Mouse (Mus musculus): ENCODE data around the gene Mrpl42. TPM values are rescaled to one million over a fixed set of nuclear protein-coding genes. Genes with fewer than 3 reads are reported as not detected.

The Mrpl42 gene
- polyA plus RNA-seq, 1 experiment: 14.5 TPM

GRCm38 (mm10) chr10:95445104-95446056 is 56.4 kb downstream of the Mrpl42 start:
- TF ChIP-seq GATA1 (IDR thresholded peaks at IDR 0.05; ENCODE audit: low read length): no peak

GRCm38 (mm10) chr10:95442334-95442733 is 59.4 kb downstream of the Mrpl42 start:
- TF ChIP-seq GATA1 (IDR thresholded peaks at IDR 0.05; ENCODE audit: low read length): no peak

GRCm38 (mm10) chr10:95440566-95440965 is 61.2 kb downstream of the Mrpl42 start:
- TF ChIP-seq GATA1 (IDR thresholded peaks at IDR 0.05; ENCODE audit: low read length): no peak

GRCm38 (mm10) chr10:95439718-95440339 is 61.9 kb downstream of the Mrpl42 start:
- no peak for TF ChIP-seq GATA1 (IDR thresholded peaks at IDR 0.05; ENCODE audit: low read length)

- TF ChIP-seq GATA1 (IDR thresholded peaks at IDR 0.05; ENCODE audit: low read length): no peak
These were observed 62.8 kb downstream of the Mrpl42 start for GRCm38 (mm10) chr10:95438941-95439340.

Other genes with a start within 250 kb of the Mrpl42 start
- 17.9 and 18.9 TPM in 2 replicates for gene Cradd, start 177.8 kb downstream of the Mrpl42 start, polyA plus RNA-seq (2012)
- 87.6 and 101 TPM in 2 replicates for gene Socs2, start 84.8 kb downstream of the Mrpl42 start, polyA plus RNA-seq (2012)
- 62.4 and 66.2 TPM in 2 replicates for gene Ube2n, start 13.2 kb upstream of the Mrpl42 start, polyA plus RNA-seq (2012)
- gene Nudt4, start 62.2 kb upstream of the Mrpl42 start, polyA plus RNA-seq (2012): 21.7 and 28.2 TPM in 2 replicates
- gene Anapc15-ps, start 171.5 kb upstream of the Mrpl42 start, polyA plus RNA-seq (2012): not detected in 2 replicates

Data from G1E-ER4 (cell line).